Mouse (Mus musculus) ZHBTc4 (cell line): ENCODE measurements at regions not wholly inside any gene's neighbourhood (a gene's known extent, or its start where the extent isn't known, plus 50 kb on each side); places are given as distances from the start of the nearest gene placed in this dataset.

Experiments
- DNase-seq: peaks from one replicate; pipeline ENCODE4 v3.0.0-alpha.2; 2011; ENCODE audit warnings: low read depth, low spot score

DNA sequence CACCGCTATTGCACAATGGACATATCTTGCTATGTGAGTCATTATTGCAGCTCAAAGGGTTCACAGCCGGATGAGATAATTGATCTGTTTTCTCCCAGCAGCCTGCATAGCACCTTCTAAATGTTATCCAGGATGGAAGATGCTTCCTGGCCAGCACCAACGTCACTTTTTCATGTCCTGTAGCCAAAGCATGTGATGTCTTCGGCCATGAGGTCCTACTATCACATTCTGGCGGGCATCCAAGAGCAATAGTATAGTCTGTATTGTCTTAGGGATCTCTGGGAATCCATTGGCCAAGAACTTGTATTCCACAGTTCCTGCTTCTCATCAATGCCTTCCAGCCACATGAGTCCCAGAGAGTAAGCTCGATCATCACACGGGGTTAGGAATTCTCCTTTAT is 70.6 kb downstream of the Npy start:
- DNase-seq: no peak

GRCm38 (mm10) chr6:49899146-49899545 is 76.6 kb downstream of the Npy start:
- DNase-seq: peak; percentile 55

DNA sequence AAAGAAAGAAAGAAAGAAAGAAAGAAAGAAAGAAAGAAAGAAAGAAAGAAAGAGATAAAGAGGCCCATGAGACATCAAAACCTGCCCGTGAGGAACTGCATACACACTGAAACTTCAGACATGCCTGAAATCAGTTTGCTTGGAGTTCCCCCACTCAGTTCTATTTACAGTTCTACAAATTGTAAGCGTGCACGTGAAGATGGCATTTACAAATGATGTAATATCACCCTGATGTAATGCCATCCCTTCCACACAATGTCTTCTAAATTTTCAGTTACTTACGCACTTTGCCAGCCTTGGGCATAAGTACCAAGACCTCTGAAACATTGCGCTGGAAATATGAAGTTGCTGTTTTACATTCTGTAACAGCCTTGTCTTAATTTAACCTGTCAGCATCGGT is 79.0 kb downstream of the Npy start:
- DNase-seq: no peak

DNA sequence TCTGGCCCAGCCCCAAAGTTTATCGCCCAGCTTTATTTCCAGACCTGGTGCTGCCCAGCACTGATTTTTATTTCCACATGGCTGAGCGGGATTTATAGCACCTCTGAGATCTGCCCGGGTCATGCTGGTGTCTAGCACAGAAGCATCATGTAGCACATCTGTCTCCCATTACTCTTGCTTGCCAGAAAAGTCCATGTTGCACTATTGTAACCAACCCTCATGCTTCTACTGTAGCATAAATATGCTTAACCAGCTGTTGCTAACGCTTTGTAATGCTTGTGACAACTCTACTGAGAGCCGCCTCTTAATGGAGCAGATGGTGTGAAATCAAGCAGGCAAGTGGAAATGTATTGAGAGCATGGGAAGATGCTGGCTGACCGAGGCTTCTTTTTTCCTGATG is 81.5 kb downstream of the Npy start:
- DNase-seq: no peak

- no peak for DNase-seq
Observed at GRCm38 (mm10) chr6:49906456-49906855, 83.9 kb downstream of the Npy start.

DNA sequence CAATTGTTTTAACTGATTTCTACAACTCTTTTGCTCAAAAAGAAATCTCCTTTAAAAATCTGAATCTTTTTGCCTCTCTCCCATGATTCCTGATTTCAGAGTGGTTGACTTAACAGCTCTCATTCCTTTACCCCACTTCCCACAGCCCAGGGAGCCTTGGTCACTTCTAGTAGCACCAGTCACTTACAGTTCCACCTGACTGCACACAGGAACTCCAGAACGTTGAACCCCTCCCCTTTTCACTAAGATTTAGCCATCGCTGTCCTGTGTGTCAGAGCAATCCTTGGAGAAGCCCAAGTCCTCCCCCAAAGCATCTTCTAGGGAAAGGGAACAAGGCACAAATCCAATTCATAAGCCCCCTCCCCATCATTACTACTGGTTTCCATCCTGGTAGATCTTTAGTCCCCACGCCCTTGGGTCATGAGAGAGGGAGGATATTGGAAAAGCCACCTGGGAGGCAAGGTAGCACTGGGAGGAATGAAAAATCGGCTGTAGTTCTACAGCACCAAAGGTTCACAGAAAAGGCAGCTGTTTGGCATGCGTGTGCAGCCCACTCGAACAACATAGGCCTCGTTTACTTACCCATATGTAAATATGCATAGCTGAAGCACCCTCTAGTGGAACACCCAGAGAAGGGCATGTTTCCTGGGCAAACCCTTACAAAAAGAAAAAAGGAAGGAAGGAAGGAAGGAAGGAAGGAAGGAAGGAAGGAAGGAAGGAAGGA is 96.7 kb downstream of the Npy start:
- DNase-seq: peak; percentile 26

GRCm38 (mm10) chr6:49919813-49920170 is 97.3 kb downstream of the Npy start:
- DNase-seq: no peak

GRCm38 (mm10) chr6:49924296-49924695 is 101.8 kb downstream of the Npy start:
- DNase-seq: no peak

DNA sequence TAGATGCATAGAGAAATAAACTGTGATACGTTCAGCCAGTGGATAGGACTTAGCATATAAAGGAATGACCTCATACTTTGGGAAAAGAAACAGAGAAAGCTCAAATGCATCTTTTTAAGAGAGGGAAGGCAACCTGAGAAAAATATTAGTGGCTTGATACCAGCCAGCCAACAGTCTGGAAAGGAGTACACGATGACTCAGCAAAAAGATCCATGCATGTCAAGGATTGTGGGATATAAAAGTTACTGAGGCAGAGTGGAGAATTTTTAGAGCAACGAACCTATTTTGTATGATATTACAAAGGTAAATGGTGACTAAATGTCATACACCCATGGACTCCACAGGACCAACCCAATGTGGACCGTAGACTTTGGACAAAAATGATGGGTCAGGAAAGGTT is 105.6 kb downstream of the Npy start:
- DNase-seq: no peak

GRCm38 (mm10) chr6:49930104-49930503 is 107.6 kb downstream of the Npy start:
- DNase-seq: no peak

GRCm38 (mm10) chr6:49943087-49943486 is 120.6 kb downstream of the Npy start:
- no peak for DNase-seq

DNA sequence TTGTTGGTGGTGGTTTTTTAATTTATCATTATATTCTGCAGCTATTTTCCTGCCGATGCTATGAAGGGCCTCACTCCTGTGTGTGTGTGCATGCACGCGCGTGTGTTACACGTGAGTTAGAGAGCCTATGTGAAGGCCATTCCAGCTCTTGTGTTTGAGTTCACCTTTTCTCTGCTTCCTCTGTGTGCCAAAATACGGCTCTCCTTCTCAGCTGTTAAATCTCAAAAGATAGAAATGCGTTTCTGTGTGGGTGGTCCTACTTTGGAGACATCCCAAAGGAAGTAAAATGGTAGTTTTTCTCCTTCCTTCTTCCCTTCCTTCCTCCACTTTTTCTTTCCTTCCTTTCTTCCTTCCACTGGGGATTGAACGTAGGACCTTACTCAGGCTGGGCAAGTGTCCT is 136.4 kb downstream of the Npy start:
- DNase-seq: no peak

DNA sequence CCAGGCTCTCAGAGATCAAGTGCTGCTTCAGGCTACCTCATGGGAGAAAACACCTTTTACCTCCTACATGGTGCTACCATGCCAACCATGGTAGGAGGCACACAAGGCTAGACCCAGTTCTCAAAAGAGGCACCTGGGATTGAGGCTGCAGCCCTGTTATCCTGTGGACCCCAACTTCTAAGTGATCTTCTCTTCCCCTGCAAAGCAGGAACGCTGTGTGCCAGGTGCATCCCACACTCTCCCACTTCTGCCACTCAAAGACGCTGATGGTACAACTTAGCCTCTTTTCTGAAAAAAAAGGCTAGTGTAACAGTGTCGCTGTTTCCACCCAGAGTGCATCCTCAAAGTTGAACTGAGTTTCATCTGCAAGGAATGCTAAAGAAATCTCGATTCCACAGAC is 138.7 kb downstream of the Npy start:
- DNase-seq: no peak

DNA sequence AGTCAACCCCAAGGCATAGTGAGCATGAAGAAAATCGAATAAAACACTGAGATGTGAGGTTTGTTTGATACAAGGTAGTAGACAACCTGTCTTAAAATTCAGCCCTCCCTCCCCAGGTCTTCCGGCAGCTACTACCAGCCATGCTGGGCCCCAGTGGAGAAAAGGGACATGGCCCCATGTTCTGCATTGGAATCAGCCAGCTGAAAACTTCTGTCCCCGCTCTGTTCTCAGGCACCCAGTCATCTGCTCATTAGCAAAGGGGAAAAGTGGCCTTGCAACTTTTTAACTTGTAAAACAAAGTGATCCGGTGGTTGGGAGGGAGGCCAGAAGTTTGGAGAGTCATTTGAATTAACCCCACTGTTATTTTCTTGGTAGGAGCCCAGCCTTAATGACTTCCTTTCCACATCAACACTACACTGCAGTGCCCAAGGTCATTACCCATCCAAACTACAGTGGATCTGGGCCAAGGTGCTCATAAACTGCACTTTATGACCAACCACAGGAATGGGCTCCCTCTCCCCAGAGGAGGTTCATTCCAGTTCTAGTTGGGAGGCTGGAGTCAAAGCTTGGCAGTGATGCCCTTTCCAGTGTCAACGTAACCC is 143.5 kb downstream of the Npy start:
- DNase-seq: no peak

DNA sequence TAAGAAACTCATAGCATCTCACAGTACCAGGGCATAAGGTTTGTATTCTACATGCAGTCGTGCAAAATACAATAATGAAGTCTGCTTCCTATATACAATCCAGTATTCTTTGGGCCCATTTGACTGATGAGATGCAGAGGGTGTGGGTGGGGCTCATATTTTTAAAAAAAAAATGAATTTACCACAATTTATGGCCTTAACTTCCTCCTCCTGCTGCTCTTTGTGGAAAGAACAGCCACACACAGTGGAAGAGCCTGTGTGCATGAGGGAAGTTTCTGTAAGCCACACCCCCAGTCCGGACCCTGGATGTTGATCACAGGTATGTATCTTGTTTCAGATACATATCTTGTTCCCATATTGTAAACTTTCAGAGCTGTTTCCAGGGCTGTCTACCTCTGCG is 143.5 kb upstream of the Mpp6 start:
- no peak for DNase-seq

DNA sequence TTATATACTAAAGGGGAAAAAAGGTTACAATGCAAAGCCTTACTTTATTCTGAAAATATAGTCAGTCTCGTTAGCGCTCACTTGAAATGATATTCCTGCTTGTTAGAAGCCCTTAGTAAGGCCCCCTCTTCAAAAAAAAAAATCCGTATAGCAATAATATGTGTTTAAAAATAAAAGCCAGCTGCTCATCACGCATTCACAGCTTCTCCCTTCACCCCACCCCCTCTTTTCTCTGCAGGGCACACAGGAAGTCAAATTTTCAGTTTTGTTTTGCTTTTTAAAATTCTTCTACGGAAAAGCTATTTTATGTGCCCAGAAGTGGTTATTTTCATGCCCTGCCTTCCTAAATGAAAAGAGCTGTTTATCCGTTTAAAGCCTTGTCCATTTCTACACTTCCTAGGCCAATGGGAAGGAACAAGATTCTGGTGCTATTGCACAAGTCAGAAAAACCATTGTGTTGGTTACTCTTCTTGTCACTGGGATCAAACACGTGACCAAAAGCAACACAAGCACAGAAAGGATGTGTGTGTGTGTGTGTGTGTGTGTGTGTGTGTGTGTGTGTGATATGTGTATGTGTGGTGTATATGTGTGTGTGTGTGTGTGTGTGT is 136.7 kb upstream of the Mpp6 start:
- DNase-seq: no peak

DNA sequence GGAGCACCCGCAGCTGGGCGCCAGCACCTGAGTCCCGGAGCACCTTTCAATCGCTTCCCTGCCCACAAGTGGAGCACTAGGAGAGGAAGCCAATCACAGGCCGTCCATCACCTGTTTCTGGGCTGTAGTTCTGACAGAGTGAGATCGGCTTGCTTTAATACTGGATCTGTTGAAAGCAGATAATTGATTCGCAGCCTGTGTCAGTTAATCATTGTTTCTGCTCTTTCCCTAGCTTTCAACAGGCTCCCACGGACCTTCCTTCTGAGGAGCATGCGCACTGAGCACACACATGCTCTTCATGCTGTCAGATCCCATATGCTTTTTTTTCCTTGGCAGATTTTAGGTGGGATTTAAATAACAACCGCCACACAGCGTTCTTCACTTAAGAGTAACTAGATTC is 132.3 kb upstream of the Mpp6 start:
- no peak for DNase-seq

- DNase-seq: no peak
Observed at GRCm38 (mm10) chr6:49983740-49984139, 126.3 kb upstream of the Mpp6 start.

GRCm38 (mm10) chr6:49985127-49985526 is 124.9 kb upstream of the Mpp6 start:
- DNase-seq: no peak

DNA sequence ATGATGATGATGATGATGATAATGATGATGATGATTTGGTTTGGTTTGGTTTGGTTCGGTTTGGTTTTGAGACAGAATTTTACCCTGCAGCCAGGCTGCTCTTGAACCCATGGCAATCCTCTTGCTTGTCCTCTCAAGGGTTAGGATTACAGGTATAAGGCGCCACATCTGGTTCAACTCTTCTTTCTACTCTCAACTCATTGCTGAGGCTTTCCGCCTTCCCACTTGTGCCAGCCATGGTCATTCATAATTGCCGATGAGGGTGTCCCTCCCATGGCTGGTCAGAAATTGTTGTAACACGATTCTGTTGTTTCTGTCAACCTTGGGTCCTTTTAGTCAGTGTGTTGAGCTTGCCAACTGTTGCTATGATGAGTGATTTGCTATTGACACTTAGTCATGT is 122.9 kb upstream of the Mpp6 start:
- no peak for DNase-seq

DNA sequence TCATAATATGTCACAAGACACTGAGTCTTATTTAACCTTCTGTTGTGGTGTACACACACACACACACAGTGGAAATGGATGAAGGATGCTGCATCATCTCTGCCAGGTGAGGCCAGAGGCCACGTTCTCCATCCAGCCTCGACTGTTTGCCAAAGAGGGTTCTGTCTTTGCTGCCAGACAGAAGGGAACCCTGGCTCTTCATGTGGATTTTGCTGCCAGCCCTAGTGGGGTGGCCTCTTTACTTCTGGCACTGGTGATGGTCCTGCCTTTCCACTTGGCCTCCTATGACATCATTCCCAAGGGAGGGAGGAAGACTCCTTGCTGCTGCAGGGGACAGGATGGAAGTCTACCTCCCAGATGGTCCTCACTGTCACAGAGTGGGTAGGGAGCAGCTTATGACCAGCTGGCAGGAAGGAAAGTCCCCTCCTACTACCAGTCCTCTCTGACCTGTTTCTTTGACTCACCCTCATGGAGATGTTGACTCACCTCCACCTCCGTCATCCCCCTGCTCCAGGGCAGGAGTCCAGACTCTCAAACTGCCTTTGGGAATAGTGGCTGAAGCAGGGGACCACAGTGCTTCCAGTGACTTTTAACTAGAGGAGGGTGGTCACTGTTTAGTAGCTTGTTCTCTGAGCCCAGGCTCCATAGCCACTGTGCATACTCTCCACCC is 122.4 kb upstream of the Mpp6 start:
- DNase-seq: no peak

DNA sequence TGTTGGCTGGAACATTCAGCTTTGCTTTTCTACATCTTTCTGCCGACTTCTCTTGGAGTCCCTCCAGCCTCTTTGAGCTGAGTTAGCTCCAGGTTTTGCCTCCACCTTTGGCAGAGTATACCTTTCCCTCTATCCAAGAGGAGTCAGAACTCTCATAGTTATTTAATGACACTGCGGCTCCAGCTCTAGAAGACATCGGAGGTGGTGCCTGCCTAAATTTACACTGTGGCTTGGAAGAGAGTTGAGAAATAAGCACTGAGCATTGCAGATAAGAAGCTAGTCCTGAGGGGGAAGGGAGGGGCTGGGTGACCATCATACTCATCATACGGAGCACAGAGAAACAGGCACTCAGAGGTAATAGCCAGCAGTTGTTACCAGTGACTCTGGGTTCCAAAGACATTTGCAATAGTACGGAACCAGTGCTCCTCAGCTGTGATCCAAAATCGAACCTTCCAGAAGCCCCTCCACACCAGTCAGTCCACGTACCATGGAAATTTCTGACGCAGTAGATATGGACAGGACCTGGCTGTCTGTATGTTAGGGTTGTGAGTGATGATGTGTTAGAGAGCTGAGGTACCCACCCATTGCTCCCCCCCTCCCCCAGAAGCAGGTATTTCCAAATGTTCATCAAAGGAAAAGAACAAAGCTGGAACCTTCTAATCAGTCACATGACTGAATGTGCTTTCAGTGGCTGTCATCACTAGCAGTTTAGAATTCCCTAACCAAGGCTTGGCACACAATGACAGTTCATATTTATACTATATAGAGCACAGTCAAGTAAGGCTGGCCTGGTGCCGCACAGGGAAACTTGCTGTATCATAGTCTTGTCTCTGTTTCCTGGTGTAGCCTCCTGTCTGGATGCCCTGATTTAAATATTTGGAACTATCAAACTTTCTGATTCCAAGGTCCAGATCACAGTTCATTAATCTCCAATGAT is 120.2 kb upstream of the Mpp6 start:
- no peak for DNase-seq
